Mouse (Mus musculus) stomach, adult 2 months (tissue): ENCODE measurements around the gene Nodal. TPM values are rescaled to one million over a fixed set of nuclear protein-coding genes. Genes with fewer than 3 reads are reported as not detected.

Experiments
- polyA plus RNA-seq: library from polyadenylated mRNA; depleted of rRNA; stranded (reverse); fragments of >200 nt; gene quantifications from 2 replicates; pipeline ENCODE4 v1.2.3, GENCODE M21; 2012; rRNA removed

The Nodal gene
- 0.05 and 0.09 TPM in 2 replicates for polyA plus RNA-seq

DNA sequence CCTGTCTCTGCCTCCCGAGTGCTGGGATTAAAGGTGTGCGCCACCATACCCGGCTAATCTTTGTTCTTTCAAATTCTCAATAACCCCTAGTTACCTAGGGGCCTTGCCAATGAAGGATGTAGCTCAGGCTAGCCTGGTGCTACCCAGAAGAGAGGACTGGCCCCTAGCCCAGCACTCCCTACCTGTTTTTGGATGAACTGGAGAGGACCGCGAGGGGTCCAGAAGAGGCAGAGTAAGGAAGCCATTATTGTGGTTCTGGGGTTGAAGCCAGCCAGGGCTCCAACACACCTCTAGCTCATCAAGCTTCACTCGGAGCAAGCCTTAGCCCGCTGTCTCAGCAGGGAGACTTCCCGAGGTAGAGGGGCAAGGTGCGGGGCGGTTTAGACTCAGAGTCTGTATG is at the start of gene Nodal:
Nodal (plus strand) TSS at position 301 of the 400 bp plus-strand sequence.

DNA sequence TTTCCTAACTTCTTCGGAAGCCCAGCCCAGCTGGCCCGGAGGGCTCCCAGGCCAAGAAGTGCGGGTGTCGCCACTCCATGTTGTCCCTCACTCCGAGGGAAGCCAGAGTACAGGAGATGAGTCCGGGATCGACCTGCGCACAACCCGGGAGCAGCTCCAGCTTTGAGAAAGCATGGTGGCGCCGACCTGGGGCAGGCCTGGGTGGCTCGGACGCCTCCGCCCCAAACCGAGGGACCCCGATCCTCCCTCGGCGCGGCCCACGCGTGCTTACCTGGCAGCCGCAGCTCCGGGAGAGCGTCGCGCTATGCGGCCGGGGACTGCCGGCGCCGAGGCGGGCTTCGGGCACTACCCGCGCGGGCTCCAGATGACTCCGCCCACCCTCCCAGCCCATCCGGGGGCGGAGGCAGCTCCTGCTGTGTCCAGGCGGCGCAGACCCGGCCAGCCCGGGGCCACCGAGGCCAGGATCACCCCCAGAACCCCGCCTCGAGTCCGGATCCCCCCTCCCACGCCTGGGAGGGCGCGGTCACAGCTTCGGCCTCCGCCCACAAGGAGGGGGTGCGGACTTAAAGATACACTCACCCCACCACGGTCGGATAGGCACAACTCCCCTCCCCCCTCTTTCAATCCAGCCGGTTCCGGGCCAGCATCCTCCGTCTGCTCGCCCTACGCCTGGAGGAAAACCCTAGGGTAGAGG is 34.6 kb upstream of the Nodal start, which contains the start of gene Pald1:
Pald1 (minus strand) TSS at position 510 of the 694 bp plus-strand sequence.

DNA sequence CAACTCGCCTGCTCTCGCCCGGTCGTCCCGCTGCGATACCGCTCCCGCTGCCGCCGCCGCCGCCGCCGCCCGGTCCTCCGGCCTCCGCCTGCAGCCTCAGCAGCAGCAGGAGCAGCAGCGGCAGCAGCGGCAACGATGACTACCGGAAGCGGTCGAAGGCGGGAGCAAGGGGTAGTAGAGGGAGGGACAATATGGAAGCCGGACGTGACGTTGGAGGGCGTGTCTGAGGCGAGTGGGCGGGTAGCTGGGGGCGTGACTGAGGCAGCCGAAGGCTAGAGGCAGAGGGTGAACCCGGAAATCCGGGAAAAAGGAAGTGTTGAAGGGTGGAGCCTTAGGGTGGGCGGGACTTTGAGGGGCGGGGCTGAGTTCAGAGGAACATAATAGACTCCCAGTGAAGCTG is 34.9 kb downstream of the Nodal start, which contains the start of gene Eif4ebp2:
Eif4ebp2 (minus strand) TSS at position 17 of the 400 bp plus-strand sequence.

Other genes starting within 250 kb of the Nodal start
- 0.13 TPM in 1 of 2 replicates, not detected in the other for gene Tbata, start 246.0 kb upstream of the Nodal start, polyA plus RNA-seq
- gene Adamts14, start 144.5 kb upstream of the Nodal start, polyA plus RNA-seq, result 0.91 and 1.0 TPM in 2 replicates
- 0.03 TPM in 1 of 2 replicates, not detected in the other for gene Prf1, start 120.1 kb upstream of the Nodal start, polyA plus RNA-seq
- gene Pald1, start 34.4 kb upstream of the Nodal start, polyA plus RNA-seq, result 4.5 and 6.7 TPM in 2 replicates
- gene Eif4ebp2, start 34.7 kb downstream of the Nodal start, polyA plus RNA-seq, result 34.9 and 39.0 TPM in 2 replicates
- gene Lrrc20, start 57.8 kb downstream of the Nodal start, polyA plus RNA-seq, result 8.6 and 10.9 TPM in 2 replicates
- gene Npffr1, start 177.5 kb downstream of the Nodal start, polyA plus RNA-seq, result 0.12 and 0.34 TPM in 2 replicates
- gene Ppa1, start 230.6 kb downstream of the Nodal start, polyA plus RNA-seq, result 20.8 and 30.7 TPM in 2 replicates